Mouse (Mus musculus): ENCODE measurements around the gene Cab39l.

The Cab39l gene

GRCm38 (mm10) chr14:59632067-59632466, 191.3 kb downstream of the Cab39l start:
- DNase-seq (ENCODE audit: low read depth) = no peak

GRCm38 (mm10) chr14:59633295-59633898, 192.6 kb downstream of the Cab39l start:
- DNase-seq (ENCODE audit: low read depth) = no peak

- no peak for DNase-seq (ENCODE audit: low read depth)
Measured at GRCm38 (mm10) chr14:59633988-59634387, 193.2 kb downstream of the Cab39l start.
